Mouse (Mus musculus) liver, postnatal 0 days (tissue): ENCODE data around the gene Meltf.

Source experiments
- CTCF ChIP-seq: sonication (generic); IDR thresholded peaks from 2 replicates; pipeline ENCODE4 v1.5.1; 2016; ENCODE audit warnings: antibody characterized with exemption, low read depth
- EP300 ChIP-seq: IDR thresholded peaks from 2 replicates; pipeline ENCODE4 v1.6.1; 2016; ENCODE audit warnings: antibody characterized with exemption, low read depth, mild to moderate bottlenecking

DNA sequence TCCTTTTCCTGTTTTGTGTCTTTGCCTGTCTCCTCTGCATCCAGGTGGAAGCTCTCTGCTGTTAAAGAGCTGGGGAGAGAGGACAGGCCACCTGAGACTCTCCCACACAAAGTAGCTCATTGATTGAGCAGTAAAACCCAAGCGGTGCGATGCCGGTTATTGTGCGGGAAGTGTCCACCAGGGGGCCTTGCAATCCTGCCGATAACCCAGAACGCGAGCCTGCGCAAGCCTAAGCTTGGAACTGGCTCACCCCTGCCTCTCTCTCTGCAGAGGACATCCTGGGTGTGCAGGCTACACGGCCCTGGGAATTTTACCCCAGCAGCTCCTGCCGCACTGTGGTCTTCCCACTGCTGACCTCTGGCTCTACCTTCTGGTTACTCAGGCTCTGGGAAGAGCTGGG is 65.4 kb downstream of the Meltf start:
- peak; percentile 91 for TF ChIP-seq CTCF
- TF ChIP-seq EP300: no peak
